Mouse (Mus musculus) G1E (cell line): ENCODE measurements around the gene Acvr2b.

Experiments
- CTCF ChIP-seq: IDR thresholded peaks from 2 replicates; pipeline ENCODE4 v1.5.1; 2012; ENCODE audit warnings: low read depth, low read length, inconsistent platforms, mixed read lengths
- GATA1 ChIP-seq: IDR thresholded peaks from 2 replicates; pipeline ENCODE4 v1.6.1; 2012; ENCODE audit warnings: borderline replicate concordance, low read length, inconsistent platforms, mixed read lengths
- POLR2AphosphoS5 ChIP-seq: IDR thresholded peaks from 2 replicates; pipeline ENCODE4 v1.6.1; 2012; ENCODE audit warnings: low read depth, low read length, inconsistent platforms; ENCODE audit not compliant: insufficient replicate concordance
- TAL1 ChIP-seq: conservative IDR thresholded peaks from 2 replicates; pipeline ENCODE4 v1.6.1; 2012; ENCODE audit warnings: low read depth, low read length, inconsistent platforms, mixed read lengths

DNA sequence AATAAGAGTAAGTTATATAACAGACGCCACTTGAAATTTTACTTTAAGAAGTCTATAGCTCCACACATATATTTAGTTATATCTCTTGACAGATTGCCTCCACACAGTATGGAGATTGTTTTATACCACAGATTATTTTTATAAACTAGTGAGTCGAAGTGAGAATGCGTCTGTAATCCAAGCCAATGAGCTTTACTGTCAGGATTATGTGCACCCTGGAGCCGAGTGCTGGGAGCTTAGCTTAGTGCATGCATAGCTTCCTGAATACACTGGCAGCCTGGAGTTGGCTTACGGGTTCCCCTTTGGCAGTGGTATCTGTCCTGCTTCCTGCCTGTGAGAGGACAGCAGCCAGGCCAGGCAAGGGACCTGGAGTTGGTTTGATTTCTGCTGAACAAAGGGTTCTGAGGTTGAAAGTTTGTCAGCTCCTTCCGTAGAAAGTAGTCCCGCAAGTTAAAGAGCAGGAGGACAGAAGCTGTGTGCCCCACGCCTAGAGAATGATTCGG is 36.6 kb downstream of the Acvr2b start:
- no peak for TF ChIP-seq CTCF
- no peak for TF ChIP-seq POLR2AphosphoS5
- no peak for TF ChIP-seq TAL1
- TF ChIP-seq GATA1 = no peak
